Mouse (Mus musculus) layer of hippocampus, adult 2 months (tissue): ENCODE data around the gene Apoc1. TPM values are rescaled to one million over a fixed set of nuclear protein-coding genes. Genes with fewer than 3 reads are reported as not detected.
"Not testable (repeated sequence)": the region's sequence is repeated elsewhere in the genome, so short reads cannot be mapped to it uniquely, and the experiment has no call there.

Experiments
- DNase-seq, 2 experiments: peaks; one replicate each; pipeline ENCODE4 v3.0.0; 2022; ENCODE audit warnings: low spot score in 2 of 2
- H3K27ac ChIP-seq: fragments of 200-600 bp; 2 replicates; pipeline ENCODE4 v1.8.1; 2022
- H3K4me3 ChIP-seq: fragments of 200-600 bp; 2 replicates; pipeline ENCODE4 v1.8.1; 2022; ENCODE audit warnings: mild to moderate bottlenecking
- CTCF ChIP-seq: fragments of 200-600 bp; conservative IDR thresholded peaks from 2 replicates; pipeline ENCODE4 v1.8.1; 2022; ENCODE audit warnings: antibody characterized with exemption, mild to moderate bottlenecking, moderate library complexity
- total RNA-seq, 2 experiments: library from RNA; stranded (reverse); gene quantifications; 2 replicates each; pipeline ENCODE4 v1.2.3; 2021

Apoc1 gene
- total RNA-seq, 2 experiments from 2014 or later = 3.1 to 3.5 TPM

DNA sequence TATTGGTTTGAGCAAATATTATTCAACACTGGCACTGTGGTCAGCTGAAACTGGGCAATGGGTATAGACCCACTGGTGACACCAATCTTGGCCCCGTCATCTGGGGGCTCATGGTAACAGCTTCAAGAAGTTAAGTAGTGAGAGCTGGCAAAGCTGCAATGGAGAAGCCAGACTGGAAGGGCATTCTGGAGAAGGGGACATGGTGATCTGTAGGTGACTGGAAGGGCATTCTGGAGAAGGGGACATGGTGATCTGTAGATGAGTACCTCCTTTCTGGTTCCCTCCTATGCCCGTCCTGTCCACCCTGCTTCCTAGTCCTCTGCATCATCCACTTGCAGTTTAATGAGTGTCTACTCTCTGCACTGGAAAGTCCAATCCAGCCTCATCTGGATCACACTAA, 3.8 kb downstream of the Apoc1 start:
- Histone ChIP-seq H3K4me3 (no peak overlapping the region), H3K27ac (no peak overlapping the region)
- no peak for DNase-seq
- TF ChIP-seq CTCF = no peak

DNA sequence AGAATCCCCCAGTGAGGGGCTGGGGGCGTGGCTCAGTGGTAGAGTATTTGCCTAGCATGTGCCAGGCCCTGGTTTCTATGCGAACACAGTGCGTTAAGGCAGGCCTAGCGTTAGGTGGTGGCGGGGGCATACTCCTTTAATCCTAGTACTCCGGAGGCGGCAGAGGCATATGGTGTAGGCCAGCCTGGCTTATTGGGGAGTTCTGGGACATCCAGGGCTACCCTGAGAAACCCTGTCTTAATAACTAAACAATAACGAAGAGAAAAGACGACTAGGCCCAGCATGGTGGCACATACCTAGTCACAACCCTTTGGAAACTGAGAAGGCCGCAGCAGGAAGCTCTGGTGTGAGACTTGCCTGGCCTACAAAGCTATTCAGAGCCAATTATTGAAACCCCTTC, 4.4 kb downstream of the Apoc1 start:
- no peak overlapping the region for H3K4me3 ChIP-seq
- no peak for DNase-seq
- H3K27ac ChIP-seq = no peak overlapping the region
- TF ChIP-seq CTCF = no peak

DNA sequence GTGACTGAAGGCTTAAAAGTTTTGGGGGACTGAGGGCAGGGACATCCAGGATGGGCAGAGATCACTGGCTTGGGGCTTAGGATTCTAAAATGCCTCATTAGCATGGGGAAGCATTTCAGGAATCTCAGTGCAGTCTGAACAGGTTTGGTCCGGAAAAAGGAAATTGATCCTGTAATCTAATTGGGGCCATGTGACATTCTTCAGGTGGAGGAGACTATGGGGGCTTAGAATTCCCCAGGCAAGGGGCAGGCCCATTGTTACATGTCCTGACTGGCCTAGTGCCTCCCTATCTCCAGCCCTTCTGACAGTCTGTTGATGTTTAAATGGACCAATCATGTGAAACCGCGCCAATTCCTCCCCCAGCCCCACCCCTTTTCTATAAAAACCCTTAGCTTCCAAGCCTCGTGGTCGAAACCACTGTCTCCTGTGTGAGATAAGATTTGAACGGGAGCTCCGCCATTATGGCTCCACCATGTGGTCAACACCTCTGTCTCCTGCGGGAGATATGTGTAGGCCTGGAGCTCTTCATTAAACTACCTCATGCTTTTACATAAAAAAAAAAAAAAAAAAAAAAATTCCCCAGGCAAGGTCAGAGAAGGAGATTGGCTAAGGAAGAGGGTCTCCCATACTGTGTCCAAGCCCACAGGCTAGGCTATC, 5.4 kb downstream of the Apoc1 start:
- not testable (repeated sequence) for DNase-seq, H3K4me3 ChIP-seq, H3K27ac ChIP-seq

DNA sequence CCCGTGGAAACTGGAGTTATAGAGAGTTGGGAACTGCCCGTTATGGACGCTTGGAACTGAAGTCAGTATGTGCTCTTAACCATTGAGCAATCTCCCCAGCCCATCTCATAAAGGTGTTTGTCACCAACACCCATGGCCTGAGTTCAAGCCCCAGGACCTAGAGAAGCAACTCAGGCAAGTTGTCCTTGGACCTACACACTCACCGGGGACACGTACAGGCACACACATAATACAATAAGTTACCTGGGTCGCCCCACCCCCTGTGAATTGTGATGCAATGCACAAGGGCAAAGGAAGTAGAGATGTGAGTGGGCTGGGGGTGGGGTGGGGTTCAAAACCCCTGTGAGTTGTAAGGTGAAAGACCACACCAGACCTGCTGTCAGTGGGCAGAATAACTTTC, 5.9 kb downstream of the Apoc1 start:
- H3K27ac ChIP-seq = no peak overlapping the region
- no peak for DNase-seq
- H3K4me3 ChIP-seq = no peak overlapping the region
- TF ChIP-seq CTCF = no peak

DNA sequence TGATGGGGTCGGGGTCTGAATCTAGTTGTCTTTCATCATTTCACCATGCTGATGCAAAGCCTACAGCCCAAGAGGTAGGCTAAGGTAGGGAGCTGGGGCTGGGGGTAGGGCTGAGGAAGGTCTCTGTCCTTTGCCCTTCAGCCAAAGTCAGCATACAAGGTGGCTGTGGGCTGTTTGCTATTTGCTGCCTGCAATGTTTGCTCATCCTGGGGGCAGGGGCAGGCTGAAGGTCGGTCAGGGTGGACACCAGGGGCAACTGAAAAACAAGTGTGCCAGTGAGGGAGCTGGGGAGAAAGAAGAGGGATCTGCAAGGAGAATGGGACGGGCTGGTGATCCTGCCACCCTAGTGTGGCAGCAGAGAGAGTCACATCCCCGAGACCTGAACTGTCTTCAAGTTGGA, 7.1 kb downstream of the Apoc1 start:
- DNase-seq = no peak
- no peak for TF ChIP-seq CTCF
- no peak overlapping the region for H3K27ac ChIP-seq
- no peak overlapping the region for H3K4me3 ChIP-seq

DNA sequence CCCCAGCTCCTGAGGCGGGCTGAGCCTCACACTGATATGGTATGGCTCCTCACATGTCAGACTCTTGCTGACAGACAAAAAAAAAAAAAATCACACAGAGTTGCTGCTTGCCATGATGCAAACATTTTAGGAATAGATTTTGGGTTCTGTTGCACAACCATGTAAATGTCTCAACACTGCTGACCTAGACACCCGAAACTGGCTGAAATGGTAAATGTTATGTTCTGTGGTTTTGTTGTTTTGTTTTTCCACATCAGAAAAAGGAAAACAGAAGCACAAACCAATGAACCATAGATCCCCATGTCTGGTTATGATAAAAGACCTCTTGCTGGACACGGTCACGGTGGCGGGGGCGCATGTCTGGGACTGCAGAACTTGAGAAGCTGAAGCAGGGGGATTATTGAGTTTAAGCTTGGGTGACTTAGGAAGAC, 8.7 kb downstream of the Apoc1 start:
- no peak for TF ChIP-seq CTCF
- DNase-seq = no peak
- no peak overlapping the region for H3K4me3 ChIP-seq
- no peak overlapping the region for H3K27ac ChIP-seq

DNA sequence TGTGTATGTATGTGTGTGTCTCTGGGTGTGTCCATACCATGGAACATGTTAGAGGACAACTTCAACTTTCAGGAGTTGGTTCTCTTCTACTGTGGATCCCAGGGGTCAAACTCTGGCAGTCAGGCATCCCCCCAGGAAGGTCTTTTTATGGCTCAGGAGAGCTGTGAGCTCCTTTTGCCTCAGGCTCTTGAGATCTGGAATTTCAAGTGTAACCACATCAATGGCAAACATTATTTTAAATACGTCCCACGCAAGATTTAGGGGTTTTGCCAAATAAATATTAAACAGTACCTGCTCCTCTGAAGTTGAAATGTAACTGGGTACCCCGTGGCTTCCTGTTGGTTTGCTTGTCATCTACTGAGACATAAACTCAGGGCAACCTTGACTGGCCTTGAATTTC, 9.5 kb downstream of the Apoc1 start:
- TF ChIP-seq CTCF = no peak
- no peak for DNase-seq
- H3K4me3 ChIP-seq = no peak overlapping the region
- H3K27ac ChIP-seq = no peak overlapping the region

DNA sequence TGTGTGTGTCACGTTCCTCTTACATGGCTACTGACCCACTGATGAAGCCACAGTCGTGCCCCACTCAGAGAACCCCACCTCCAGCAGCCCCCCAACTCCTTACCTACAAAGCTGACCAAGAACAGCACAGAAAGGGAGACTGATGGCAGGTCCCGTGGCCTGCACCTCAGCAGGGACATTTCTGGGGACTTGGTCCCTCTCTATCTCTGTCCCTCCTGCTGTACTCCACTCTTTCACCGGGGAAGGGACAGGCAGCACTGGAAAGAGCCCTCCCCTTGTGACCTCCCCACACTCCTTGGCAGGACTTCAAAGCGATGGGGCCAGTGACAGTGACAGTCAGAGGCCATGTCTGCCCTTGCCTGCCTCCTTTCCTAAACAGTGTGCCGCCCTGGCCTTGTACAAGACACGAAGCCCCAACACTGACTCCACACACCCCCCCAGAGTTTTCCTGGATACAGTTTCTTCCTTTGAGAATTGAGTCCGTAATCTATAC, 11.2 kb downstream of the Apoc1 start, which contains the start of the genes Gm44805 and Apoc4:
Gene Gm44805, minus strand, starts transcription at position 222 of the 493 bp plus-strand sequence.
Gene Apoc4, minus strand, starts transcription at position 278 of the 493 bp plus-strand sequence.
- TF ChIP-seq CTCF = no peak
- H3K4me3 ChIP-seq = no peak within 1 kb of the TSS
- DNase-seq = no peak
- H3K27ac ChIP-seq = no peak within 1 kb of the TSS

DNA sequence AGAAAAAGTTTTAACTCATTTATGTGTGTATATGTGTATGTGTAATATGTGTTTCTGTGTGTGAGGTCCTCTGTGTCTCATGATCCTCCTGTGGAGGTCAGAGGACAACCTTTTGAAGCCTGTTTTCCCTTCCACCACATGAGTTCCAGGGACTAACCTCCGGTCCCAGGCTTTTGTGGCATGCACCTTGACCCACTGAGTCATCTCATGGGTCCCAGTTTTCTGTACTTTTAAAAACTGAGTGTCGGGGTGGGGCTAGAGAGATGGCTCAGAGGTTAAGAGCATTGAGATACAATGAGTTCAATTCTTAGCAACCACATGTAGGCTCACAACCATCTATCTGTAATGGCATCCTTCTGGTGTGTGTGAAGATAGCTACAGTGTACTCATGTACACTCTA, 11.8 kb downstream of the Apoc1 start:
- Histone ChIP-seq H3K27ac (no peak overlapping the region), H3K4me3 (no peak overlapping the region)
- DNase-seq = no peak
- no peak for TF ChIP-seq CTCF

DNA sequence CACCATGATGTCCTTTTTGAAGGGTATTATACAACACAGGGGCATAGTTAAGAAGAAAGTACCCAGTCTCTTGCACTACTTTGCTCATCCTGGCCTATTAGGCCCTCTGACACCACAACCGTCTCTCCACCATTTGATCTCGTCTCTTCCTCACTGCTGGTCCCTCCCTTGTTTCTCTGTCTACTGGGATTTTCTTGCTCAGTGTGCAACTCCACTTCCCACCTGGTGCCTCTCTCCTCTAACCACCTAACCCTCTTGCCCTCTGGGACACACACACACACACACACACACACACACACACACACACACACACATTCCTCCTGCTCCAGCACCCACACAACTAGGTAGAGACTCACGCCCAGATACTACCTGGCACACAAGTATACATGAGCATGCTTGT, 13.6 kb downstream of the Apoc1 start:
- DNase-seq = no peak
- H3K27ac ChIP-seq = no peak overlapping the region
- H3K4me3 ChIP-seq = no peak overlapping the region
- no peak for TF ChIP-seq CTCF

DNA sequence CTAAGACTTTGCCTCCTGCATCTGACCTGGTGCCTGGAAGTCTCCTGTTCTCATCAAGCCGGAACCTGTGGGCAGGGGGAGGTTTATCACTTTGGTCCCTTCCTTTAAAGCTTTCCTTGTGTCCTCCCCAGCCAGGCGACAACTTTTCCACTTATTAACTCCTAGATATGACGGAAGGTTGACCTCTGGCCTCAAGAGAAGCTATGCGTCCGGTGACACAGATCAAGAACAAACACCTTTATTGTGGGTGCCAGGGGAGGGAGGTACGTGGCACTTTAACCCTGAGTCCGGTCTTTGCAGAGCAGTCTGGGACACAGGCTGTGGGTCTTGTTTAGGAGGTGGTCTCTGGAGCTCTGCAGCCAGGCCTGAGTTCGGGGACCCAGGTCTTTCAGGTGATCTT, 14.6 kb downstream of the Apoc1 start, which contains the start of gene Apoc2:
Gene Apoc2, minus strand, starts transcription at position 70 of the 400 bp plus-strand sequence.
- no peak within 1 kb of the TSS for H3K27ac ChIP-seq
- no peak within 1 kb of the TSS for H3K4me3 ChIP-seq
- no peak for TF ChIP-seq CTCF
- DNase-seq = no peak

DNA sequence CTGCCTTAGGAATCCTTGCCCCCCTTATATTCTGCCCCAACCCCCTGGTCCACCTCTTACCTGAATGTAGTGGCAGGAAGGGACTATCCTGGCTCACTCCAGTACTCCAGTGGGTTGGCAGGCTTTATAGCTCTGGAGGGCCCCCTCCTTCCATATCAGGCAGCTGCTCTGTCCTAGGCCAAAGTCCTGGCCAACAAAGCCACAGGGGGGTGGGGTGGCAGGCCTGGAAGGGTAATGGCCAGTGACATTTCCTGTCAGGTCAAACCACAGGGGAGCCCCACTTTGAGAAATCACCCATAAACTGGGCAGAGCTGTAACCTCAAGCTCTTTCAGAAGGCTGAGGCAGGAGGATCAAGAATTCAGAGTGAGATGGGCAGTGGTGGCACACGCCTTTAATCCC, 15.8 kb downstream of the Apoc1 start:
- H3K27ac ChIP-seq = no peak overlapping the region
- no peak for TF ChIP-seq CTCF
- no peak overlapping the region for H3K4me3 ChIP-seq
- DNase-seq = no peak

DNA sequence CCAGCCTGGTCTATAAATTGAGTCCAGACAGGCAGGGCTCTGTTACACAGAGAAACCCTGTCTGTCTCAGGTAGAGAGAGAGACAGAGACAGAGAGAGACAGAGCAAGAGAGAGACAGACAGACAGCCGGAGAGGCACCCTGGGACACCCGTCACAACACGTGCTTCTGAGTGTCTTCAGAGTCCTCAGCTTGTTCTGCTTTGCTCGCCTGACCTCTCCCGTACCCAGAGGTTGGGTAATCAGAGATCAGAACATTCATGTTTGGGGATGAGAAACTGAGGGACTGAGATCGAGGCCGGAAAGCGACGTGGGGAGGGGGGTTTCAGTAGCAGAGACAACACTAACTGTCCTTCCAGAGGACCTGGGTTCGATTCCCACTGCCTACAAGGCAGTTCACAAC, 16.6 kb downstream of the Apoc1 start:
- Histone ChIP-seq H3K27ac (no peak overlapping the region), H3K4me3 (no peak overlapping the region)
- DNase-seq = no peak
- no peak for TF ChIP-seq CTCF

DNA sequence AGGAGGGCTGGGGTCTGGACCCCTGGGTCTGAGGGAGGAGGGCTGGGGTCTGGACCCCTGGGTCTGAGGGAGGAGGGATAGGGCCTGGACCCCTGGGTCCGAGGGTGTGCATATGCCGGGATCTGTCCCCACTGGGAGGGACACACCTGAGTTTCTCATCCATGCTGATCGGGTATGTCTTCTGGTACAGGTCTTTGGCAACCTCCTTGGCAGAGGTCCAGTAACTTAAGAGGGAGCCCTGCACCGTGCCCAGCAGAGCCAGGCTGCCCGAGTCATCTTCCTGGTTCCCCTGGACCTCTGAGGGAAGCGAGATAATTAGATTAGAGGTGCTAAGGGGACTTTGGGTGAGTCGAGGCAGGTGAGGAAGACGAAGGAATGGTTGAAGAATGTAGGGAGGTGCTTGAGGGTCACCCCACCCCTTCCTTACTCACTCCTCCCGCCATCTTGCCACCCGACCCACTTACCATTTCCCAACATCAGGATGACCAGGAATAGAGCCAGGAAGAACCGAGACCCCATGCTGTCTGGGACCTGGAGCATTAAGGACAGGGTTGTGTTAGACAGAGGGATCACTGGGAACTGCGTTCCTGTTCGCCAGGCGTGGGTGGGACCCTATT, 19.3 kb downstream of the Apoc1 start:
- Histone ChIP-seq H3K4me3 (no peak overlapping the region), H3K27ac (no peak overlapping the region)
- DNase-seq = no peak
- no peak for TF ChIP-seq CTCF
